ENCODE assay signal across 22 mouse cellular contexts in genomic region chr4:141140967-141141366, GRCm38 (mm10). TPM values are rescaled to one million over a fixed set of nuclear protein-coding genes. Genes with fewer than 3 reads are reported as not detected.
A peak's percentile ranks its signal among the peaks of the same experiment; 100 is the strongest.
DNase-seq lines count a peak whose midpoint lies in the region; TF ChIP-seq lines count a peak whose summit lies in the region.
"Had no signal": no experiment of that assay in that cellular context is flagged by ENCODE, and none has a peak within 500 bp of the region (broad histone marks: within the 10 kb centered on the region; RNA-seq: fewer than 3 reads in every experiment).

No protein-coding gene starts in this region.

- no peaks in the 10 kb centered on the region for H3K27me3 ChIP-seq in CH12.LX (replicated peaks)
- H3K27me3 ChIP-seq: embryonic facial prominence, embryonic 13.5 days; embryonic facial prominence, embryonic 15.5 days had no signal

- TF ChIP-seq RAD21 in CH12.LX (IDR thresholded peaks at IDR 0.05; ENCODE audit: low read depth, low read length), result no peak

- peaks cover 17 to 59% of the 10 kb centered on the region in 2 experiments for H3K4me1 ChIP-seq in CH12.LX (ENCODE audit: control insufficient read depth in 1 of 2, insufficient read depth in 2 of 2)

- no peak for TF ChIP-seq CTCF in CH12.LX (conservative IDR thresholded peaks at IDR 0.05 in 1 of 2, IDR thresholded peaks at IDR 0.05 in 1 of 2; ENCODE audit: low read depth in 2 of 2, low read length in 2 of 2)

- DNase-seq in cerebellum, adult 11-12 months, result peak; percentile 44
- no peak for DNase-seq in cerebellum, postnatal 10 days
- peak; percentile 42 for DNase-seq in cerebellum, adult 9-11 months
- no peak for DNase-seq in cerebellum, postnatal 14 days
- DNase-seq in CH12.LX (ENCODE audit: extremely low read depth), result no peak
- DNase-seq: adrenal gland, adult 2 months; adrenal gland, postnatal 10 days; adrenal gland, postnatal 25 days; B cell, adult 2 months; cerebellum, adult 11 months; cerebellum, adult 2 months; cerebellum, postnatal 25 days; embryo, embryonic 11 days had no signal

- dilution Hi-C loops in CH12.LX (cut with MboI; ENCODE audit: extremely low pct_ligation_motif_present, extremely low pct_unique_long_range_greater_than_20kb, low sequenced_read_pairs), result no loop called here

- peaks cover 31% of the 10 kb centered on the region for H3K79me2 ChIP-seq in CH12.LX (replicated peaks; ENCODE audit: control insufficient read depth, extremely low read depth, insufficient read depth, poor library complexity, severe bottlenecking)

- H3K27ac ChIP-seq in CH12.LX (ENCODE audit: insufficient read depth, low read depth), result peak overlapping the region; percentile 54; the same call in 1 of the 2 replicates
- H3K27ac ChIP-seq: embryonic facial prominence, embryonic 13.5 days; embryonic facial prominence, embryonic 15.5 days; forebrain, embryonic 10.5 days; forebrain, embryonic 12.5 days had no signal

- H3K9ac ChIP-seq in CH12.LX (ENCODE audit: insufficient read depth, low read depth), result no peak overlapping the region
- H3K9ac ChIP-seq: embryonic facial prominence, embryonic 13.5 days; embryonic facial prominence, embryonic 15.5 days; forebrain, embryonic 12.5 days had no signal

- TF ChIP-seq POLR2A in CH12.LX (IDR thresholded peaks at IDR 0.05; ENCODE audit: low read depth, low read length), result no peak

- no peaks in the 10 kb centered on the region for H3K9me3 ChIP-seq in CH12.LX (replicated peaks; ENCODE audit: low read length)
- H3K9me3 ChIP-seq: embryonic facial prominence, embryonic 13.5 days; embryonic facial prominence, embryonic 15.5 days; forebrain, embryonic 10.5 days; forebrain, embryonic 12.5 days had no signal

- no peak overlapping the region for H3K4me3 ChIP-seq in CH12.LX (replicated peaks in 1 of 3; ENCODE audit: low read depth in 2 of 3, low read length in 2 of 3, poor library complexity in 1 of 3)
- H3K4me3 ChIP-seq: embryonic facial prominence, embryonic 13.5 days; embryonic facial prominence, embryonic 15.5 days; forebrain, embryonic 10.5 days; forebrain, embryonic 12.5 days had no signal

- H3K4me2 ChIP-seq in CH12.LX (ENCODE audit: insufficient read depth, low read depth, poor library complexity, severe bottlenecking), result no peak overlapping the region
- H3K4me2 ChIP-seq: embryonic facial prominence, embryonic 13.5 days; embryonic facial prominence, embryonic 15.5 days; forebrain, embryonic 12.5 days had no signal

- H3K36me3 ChIP-seq in CH12.LX (replicated peaks in 1 of 2; ENCODE audit: control insufficient read depth in 1 of 2, insufficient read depth in 1 of 2, low read length in 1 of 2), result peaks cover 0 to 9% of the 10 kb centered on the region in 2 experiments
- H3K36me3 ChIP-seq: embryonic facial prominence, embryonic 13.5 days; embryonic facial prominence, embryonic 15.5 days; forebrain, embryonic 12.5 days had no signal

- in situ Hi-C loops in CH12.LX (cut with MboI; ENCODE audit: low pct_ligation_motif_present, low pct_unique_long_range_greater_than_20kb, low sequenced_read_pairs), result loop anchor here (10.0 kb wide), 2 partner anchors 74 to 224 kb away; partner anchors contain the start of genes Fam131c and Rsg1

- no peak for TF ChIP-seq EP300 in CH12.LX (IDR thresholded peaks at IDR 0.05; ENCODE audit: low read length)

TF ChIP-seq in CH12.LX, 34 proteins besides CTCF, POLR2A, EP300 and RAD21:
- no peak for TF ChIP-seq MAZ (IDR thresholded peaks at IDR 0.05; ENCODE audit: low read depth, low read length)
- no peak for TF ChIP-seq HCFC1 (IDR thresholded peaks at IDR 0.05; ENCODE audit: low read depth, low read length)
- TF ChIP-seq JUN (IDR thresholded peaks at IDR 0.05; ENCODE audit: insufficient read depth, low read depth, low read length), result no peak
- no peak for TF ChIP-seq BHLHE40 (IDR thresholded peaks at IDR 0.05; ENCODE audit: low read depth, low read length)
- TF ChIP-seq CHD1 (IDR thresholded peaks at IDR 0.05; ENCODE audit: low read depth, low read length), result no peak
- TF ChIP-seq CHD2 (IDR thresholded peaks at IDR 0.05; ENCODE audit: low read length), result no peak
- no peak for TF ChIP-seq MEF2A (IDR thresholded peaks at IDR 0.05; ENCODE audit: borderline replicate concordance, low read depth, low read length)
- no peak for TF ChIP-seq ZC3H11A (IDR thresholded peaks at IDR 0.05; ENCODE audit: low read depth, low read length)
- no peak for TF ChIP-seq MAX (IDR thresholded peaks at IDR 0.05; ENCODE audit: low read length)
- TF ChIP-seq NRF1 (IDR thresholded peaks at IDR 0.05; ENCODE audit: low read depth, low read length), result no peak
- no peak for TF ChIP-seq E2F4 (IDR thresholded peaks at IDR 0.05; ENCODE audit: insufficient replicate concordance, low read depth, low read length)
- TF ChIP-seq POLR2AphosphoS2 (IDR thresholded peaks at IDR 0.05; ENCODE audit: low read depth, low read length), result no peak
- TF ChIP-seq SMC3 (IDR thresholded peaks at IDR 0.05; ENCODE audit: low read depth, low read length), result no peak
- TF ChIP-seq USF2 (conservative IDR thresholded peaks at IDR 0.05; ENCODE audit: low read depth, low read length), result no peak
- TF ChIP-seq RCOR1 (conservative IDR thresholded peaks at IDR 0.05; ENCODE audit: low read depth, low read length), result no peak
- TF ChIP-seq USF1 (IDR thresholded peaks at IDR 0.05; ENCODE audit: low read depth, low read length), result no peak
- no peak for TF ChIP-seq ELF1 (IDR thresholded peaks at IDR 0.05; ENCODE audit: low read depth, low read length)
- no peak for TF ChIP-seq KAT2A (IDR thresholded peaks at IDR 0.05; ENCODE audit: insufficient replicate concordance, low read length)
- TF ChIP-seq GABPA (IDR thresholded peaks at IDR 0.05; ENCODE audit: insufficient replicate concordance, low read depth, low read length), result no peak
- TF ChIP-seq MYC (IDR thresholded peaks at IDR 0.05; ENCODE audit: low read depth, low read length), result no peak

RNA-seq across cellular contexts. Expression of gene Szrd1, which starts 1.4 kb away (rescaled TPM):
- total RNA-seq in CH12.LX (2012; rRNA removed) (82.5 and 106 TPM in 2 replicates), CH12.LX (2014; rRNA removed) (77.8 and 80.9 TPM in 2 replicates)
- 126 and 143 TPM in 2 replicates for polyA plus RNA-seq in CH12.LX (2012; ENCODE audit: insufficient read length, low read depth)

RNA-seq across cellular contexts. Expression of gene Fbxo42, which starts 6.7 kb away (rescaled TPM):
- 14.4 and 17.3 TPM in 2 replicates for total RNA-seq in CH12.LX (2012; rRNA removed)
- total RNA-seq in CH12.LX (2014; rRNA removed), result 8.6 and 9.8 TPM in 2 replicates
- polyA plus RNA-seq in CH12.LX (2012; ENCODE audit: insufficient read length, low read depth), result 16.5 and 20.1 TPM in 2 replicates

RNA-seq across cellular contexts. Expression of gene Spata21, which starts 52.8 kb away (rescaled TPM):
- total RNA-seq in CH12.LX (2012; rRNA removed) (not detected in 2 replicates), CH12.LX (2014; rRNA removed) (not detected in 2 replicates)
- not detected in 2 replicates for polyA plus RNA-seq in CH12.LX (2012; ENCODE audit: insufficient read length, low read depth)
- total RNA-seq: adrenal gland, adult 2 months; adrenal gland, postnatal 10 days; adrenal gland, postnatal 25 days; common myeloid progenitor, adult 5-6 weeks; MEL had no signal
- polyA plus RNA-seq: adrenal gland, adult 2 months; brain, embryonic 14.5 days; embryonic facial prominence, embryonic 11.5 days; erythroblast, embryonic 14.5 days had no signal

Comparison
In these comparisons a context has a peak if more than half of its experiments do, and no peak if none do; other contexts are left out.
1. DNase-seq: peak in cerebellum, adult 11-12 months (single experiment) and cerebellum, adult 9-11 months (single experiment); none in cerebellum, postnatal 10 days (0 of 2), cerebellum, postnatal 14 days (0 of 2) and CH12.LX (single experiment).